Mouse (Mus musculus) thymus, postnatal 25 days (tissue): ENCODE data around the gene Has1.

Experiments
- DNase-seq: peaks from one replicate; pipeline ENCODE4 v3.0.0; 2022

Has1 gene

GRCm38 (mm10) chr17:17843534-17844261, 11.3 kb downstream of the Has1 start:
- no peak for DNase-seq

DNA sequence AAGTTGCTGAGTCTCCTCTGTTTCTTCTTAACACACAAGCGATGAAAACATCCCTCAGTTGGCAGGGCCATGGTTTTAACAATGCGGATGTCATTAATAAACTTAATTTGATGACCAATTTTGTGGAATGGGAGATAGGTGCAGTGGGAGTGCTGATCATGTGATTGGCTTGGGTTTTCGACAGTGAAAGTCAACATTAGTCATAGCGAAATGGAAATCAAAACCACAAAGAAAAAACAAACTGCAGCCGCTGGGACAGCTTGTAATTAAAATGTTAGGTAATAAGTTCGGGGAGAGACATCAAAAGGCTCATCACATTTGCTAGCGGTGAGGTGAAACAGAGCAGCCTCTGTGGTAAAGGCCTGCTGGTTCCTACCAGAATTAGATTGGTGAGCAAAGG, 14.2 kb downstream of the Has1 start:
- DNase-seq, result no peak

DNA sequence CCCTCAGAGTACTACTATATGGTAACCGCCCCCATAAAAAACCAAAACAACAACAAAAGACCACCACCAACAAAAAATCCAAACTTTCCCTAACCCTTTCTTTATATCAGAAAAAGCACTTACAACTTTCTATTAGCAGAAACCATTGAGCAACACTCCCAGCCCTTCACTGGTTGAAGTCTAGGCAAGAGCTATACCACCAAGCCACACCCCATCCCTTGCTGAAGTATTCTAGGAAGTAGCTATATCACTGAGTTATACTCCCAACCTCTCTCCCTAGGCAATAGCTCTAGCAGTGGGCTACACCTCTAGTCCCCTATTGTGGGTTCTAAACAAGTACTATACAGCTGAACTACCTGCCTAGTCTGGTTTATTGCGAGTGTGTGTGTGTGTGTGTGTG, 15.7 kb downstream of the Has1 start:
- DNase-seq, result no peak

DNA sequence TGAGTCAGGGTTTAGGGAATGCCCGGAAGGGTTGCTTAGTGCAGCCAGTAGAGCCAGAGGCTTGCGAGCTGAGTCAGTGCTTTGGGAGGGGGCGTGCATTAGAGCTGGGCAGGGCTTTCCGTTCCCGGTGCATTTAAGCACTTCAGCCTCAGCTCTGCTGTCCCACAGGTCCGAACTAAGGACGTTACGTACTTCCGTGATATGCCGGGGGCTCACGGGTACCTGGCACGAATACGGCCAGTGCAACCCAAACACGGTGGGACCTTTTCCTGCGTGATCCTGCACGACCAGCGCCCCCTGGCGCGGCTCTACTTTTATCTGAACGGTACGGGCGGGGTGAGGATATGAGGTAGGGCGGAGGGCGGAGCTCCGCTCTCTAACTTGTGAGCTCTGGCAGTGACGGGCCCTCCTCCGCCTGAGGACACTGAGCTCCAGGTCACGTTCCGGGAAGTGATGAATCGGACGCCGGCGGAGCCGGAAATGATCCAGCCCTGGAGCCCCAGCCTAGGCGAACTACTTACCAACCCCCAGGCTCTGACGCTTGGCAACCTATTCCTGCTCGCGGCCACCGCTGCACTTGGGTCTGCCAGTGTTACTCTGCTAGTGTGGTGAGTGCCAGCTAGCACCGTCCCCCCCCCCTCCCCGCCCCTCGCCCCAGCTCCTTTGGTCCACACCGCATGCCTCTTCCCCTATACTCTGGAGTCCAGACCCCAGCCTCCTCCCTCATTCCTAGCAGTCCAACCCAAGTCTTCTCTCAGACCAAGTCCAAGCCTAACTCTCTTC, 16.9 kb downstream of the Has1 start:
- peak; percentile 96 for DNase-seq

- DNase-seq, result no peak
Measured at GRCm38 (mm10) chr17:17837426-17837825, 17.6 kb downstream of the Has1 start.

DNA sequence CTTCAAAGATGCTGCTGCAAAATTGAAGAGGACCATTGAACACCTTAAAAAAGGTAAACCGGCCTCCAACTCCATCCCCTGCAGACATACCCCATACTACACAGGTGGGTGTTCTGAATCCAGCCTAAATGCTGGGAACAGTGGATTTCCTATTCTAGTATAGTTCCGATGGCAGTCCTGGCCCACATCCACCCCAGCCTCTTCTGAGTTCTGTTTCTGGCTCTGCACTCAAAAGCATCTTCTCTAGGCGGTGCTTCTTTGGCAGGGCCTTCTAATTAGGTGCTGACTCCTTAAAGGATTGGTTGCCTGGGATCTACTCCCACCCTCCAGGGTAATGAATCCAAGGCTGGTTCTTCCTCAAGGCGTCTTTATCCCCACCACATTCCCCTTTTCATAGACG, 18.9 kb downstream of the Has1 start:
- DNase-seq, result no peak

GRCm38 (mm10) chr17:17834896-17835295, 20.1 kb downstream of the Has1 start:
- DNase-seq, result no peak

DNA sequence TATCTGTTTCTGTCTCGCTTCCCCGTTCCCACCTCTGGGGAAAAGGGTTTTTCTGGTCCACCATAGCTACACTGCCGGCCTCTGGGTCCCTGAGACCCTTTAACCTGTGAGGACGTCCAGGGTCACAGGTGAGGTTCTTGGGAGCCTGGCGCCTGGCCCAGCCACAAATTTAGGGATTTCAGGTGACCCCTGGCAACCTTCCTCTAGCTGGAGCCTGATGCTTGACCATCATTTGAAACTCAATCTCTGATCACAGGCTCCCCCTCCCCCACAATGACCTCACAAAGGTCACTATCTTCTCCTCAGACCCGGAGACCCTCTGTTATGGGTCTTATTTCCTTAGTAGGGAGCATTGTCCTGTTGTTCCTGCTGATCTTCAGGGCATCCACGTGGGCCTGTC, 24.3 kb downstream of the Has1 start:
- DNase-seq, result no peak

GRCm38 (mm10) chr17:17829816-17830535, 25.0 kb downstream of the Has1 start:
- no peak for DNase-seq

DNA sequence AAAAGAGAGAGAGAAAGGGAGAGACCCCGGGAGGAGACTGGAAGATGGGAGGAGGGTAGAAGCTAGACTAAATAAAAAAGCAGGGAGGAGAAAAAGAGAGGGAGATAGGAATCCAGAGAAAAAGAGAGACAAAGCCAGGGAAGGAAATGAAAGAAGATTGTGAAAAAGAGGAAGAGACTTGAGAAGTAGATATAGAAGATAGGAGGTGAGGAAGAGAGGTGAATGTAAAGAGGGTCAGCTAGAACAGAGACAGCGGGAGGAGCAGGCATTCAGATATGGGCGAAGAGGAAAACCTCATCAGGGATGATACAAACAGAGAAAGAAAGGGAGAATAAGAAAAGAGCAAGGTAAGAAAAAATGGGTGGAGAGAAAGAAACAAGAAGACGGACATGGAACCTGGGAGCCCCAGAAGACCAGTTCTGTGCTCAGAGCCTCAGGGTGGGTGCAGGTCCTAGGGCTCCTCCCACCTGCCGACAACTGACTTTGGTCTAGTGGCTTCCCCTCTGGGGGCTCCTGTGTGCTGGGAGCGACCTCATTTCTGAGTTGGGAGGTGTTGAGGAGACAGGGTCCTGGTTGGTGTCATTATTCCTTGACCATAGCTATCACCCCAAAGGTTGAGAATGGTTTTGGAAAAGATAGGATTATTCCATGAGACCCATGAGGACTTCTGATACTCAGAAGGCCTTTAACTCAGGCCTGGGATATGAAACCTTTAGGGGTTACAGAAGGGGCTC, 25.8 kb downstream of the Has1 start:
- no peak for DNase-seq

- no peak for DNase-seq
Measured at GRCm38 (mm10) chr17:17828191-17828981, 26.6 kb downstream of the Has1 start.

DNA sequence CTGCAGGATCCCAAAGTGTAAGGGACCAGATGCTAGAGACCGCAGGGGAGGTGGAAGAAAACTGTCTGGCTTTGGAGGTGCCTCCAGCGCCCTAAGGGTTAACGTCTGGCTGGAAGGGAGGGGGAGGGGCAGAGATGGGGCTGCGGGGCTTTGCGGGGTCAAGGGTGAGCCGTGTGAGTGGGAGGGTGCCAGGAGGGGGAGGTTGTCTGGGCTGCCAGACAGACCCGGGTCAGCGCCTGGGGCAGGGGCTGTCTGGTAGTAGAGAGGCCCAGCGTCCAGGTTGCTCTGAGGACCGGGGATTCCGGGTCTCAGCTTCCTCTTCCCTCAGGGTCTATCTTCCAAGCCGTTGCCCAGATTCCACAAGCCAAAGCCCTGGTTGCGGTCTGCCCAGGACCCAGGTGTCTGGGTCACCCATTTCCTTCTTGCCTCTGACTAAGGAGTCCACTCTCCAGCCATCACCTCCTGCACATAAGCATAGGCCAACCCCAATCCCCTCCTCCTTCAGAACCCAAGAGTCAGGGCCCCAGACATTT, 27.3 kb downstream of the Has1 start:
- DNase-seq, result no peak

DNA sequence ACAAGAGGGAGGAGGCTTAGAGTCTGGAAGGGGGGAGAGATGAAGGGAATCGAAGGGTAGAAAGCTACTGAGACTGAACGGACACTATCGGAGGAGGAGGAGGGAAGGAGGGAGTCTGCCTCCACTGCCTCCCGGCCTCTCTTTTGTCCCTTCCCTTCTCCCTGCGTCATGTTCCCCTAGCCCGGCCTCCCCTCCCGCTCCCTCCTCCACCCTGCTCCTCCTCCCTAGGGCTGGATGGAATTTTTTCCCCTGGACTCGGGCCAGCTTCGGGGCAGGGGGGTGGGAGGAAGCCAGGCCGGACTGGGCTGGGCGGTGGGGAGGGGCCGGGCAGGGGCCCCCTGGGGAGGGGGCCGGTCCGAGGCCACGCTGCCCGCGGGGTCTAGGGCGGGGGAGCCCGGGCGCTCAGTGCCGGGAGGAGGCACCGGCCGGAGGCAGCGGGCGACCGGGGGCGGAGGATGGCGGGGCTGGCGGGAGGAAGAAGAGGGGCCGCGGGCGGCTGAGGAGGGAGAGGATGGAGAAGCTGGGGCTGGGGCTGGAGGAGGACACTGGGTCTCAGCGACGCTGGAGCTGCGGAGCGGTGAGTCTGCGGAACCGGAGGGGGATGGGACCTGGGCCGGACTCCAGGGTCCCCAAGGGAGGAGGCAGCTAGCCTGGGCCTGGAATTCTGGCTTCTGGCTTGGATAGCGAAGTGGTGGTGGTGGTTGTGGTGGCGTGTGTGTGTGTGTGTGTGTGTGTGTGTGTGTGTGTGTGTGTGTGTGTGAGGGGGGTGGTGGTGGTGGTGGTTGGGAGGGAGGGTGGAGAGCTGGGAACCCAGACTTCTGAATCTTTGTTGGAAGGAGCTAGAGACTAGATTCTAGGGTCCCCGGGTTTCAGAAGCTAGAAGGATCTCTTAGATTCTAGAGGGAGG, 28.0 kb downstream of the Has1 start, which contains the start of gene Spaca6:
Gene Spaca6 (plus strand): TSS at position 408 of the 907 bp plus-strand sequence.
- DNase-seq, result no peak

DNA sequence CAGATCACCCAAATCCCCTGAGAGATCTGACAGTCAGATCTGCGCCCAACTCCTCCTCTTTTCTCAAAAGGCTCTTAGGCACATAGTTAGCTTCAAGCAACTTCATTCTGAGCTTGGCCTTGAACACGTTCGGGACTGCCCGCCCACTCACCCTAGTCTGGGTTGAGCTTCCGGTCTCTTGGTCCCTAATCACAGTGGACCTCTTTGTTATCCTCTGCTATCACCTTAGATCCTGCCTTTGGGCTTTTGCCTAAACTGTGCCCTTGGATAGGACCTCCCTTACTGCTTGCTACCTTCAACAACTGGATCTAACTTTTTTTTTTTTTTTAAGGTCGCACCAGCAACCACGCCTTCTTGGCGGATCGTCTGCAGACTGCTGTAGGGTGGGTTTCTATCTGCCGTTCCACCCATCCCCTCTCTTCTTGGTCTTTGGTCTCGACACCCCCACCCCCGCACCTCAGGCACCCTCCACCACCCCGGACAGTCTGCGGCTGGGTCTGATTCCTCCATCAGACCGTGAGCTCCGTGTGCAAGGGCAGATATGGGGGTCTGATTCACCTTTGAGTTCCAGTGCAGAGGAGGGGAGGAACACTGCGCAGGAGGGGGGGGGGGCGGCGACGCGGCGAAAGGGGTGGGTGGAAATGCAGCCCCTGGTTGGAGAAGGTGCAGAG, 28.9 kb downstream of the Has1 start:
- no peak for DNase-seq

DNA sequence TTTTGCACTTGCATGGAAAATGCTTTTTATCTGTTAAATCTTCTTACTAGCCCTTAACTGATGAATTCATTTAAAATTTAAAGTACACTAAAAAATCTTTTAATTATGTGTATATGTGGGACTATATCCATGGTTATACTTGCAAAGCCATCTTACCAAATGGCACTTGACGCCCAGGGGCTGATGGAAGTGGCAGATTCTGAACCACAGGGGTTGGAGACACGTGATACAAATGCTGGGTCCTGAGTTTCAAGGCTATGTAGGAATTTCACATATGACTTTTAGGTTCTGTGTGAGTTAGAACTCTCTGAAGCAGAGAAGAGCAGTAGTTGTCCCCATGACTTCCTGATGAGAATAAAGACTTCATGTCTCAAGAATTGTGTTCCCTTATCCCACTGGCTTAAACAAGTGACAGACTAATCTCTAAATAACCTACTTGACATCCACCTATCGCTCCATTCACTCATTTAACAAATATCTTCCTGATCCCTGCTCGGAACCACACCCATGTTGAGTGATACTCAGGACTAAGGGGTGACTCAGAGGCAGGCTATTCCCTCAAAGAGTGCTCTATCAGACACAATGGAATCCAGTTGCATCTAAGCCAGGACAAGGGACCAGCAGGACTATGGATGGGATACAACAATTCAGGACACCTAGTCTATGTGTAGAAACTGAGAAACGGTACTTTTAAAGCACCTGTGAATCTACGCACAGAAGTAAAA, 31.2 kb downstream of the Has1 start:
- no peak for DNase-seq

GRCm38 (mm10) chr17:17795527-17795926, 59.5 kb downstream of the Has1 start:
- DNase-seq, result no peak
